ENCODE assay signal across 19 mouse cellular contexts in genomic region chr2:44696441-44696840, GRCm38 (mm10).
DNase-seq lines count a peak whose midpoint lies in the region; ATAC-seq and TF ChIP-seq lines count a peak whose summit lies in the region.
"Had no signal": no experiment of that assay in that cellular context is flagged by ENCODE, and none has a peak within 500 bp of the region (broad histone marks: within the 10 kb centered on the region; RNA-seq: fewer than 3 reads in every experiment).

No protein-coding gene starts in this region.

- no peak overlapping the region for H3K4me2 ChIP-seq in hindbrain, embryonic 13.5 days
- no peak overlapping the region for H3K4me2 ChIP-seq in hindbrain, embryonic 11.5 days (replicated peaks; ENCODE audit: low read depth, low read length)
- H3K4me2 ChIP-seq: heart, embryonic 12.5 days; midbrain, embryonic 12.5 days had no signal

- no peak overlapping the region for H3K4me3 ChIP-seq in hindbrain, embryonic 13.5 days
- no peak overlapping the region for H3K4me3 ChIP-seq in hindbrain, embryonic 11.5 days (ENCODE audit: low read depth, low read length)
- no peak overlapping the region for H3K4me3 ChIP-seq in layer of hippocampus, adult 2 months
- H3K4me3 ChIP-seq: heart, embryonic 12.5 days; midbrain, embryonic 12.5 days had no signal

- H3K27me3 ChIP-seq in hindbrain, embryonic 13.5 days = no peaks in the 10 kb centered on the region
- H3K27me3 ChIP-seq in hindbrain, embryonic 11.5 days (ENCODE audit: control insufficient read depth, insufficient read depth, low read length) = no peaks in the 10 kb centered on the region
- H3K27me3 ChIP-seq: CH12.LX; heart, embryonic 12.5 days; midbrain, embryonic 12.5 days had no signal

- no peaks in the 10 kb centered on the region for H3K36me3 ChIP-seq in hindbrain, embryonic 13.5 days
- no peaks in the 10 kb centered on the region for H3K36me3 ChIP-seq in hindbrain, embryonic 11.5 days (ENCODE audit: control insufficient read depth, insufficient read depth, low read length)
- H3K36me3 ChIP-seq: heart, embryonic 12.5 days; midbrain, embryonic 12.5 days had no signal

- 0 out of 2 replicates have a peak overlapping the region, but pooled peaks have one; percentile 35 for H3K27ac ChIP-seq in hindbrain, embryonic 13.5 days
- H3K27ac ChIP-seq in hindbrain, embryonic 11.5 days (ENCODE audit: low read depth, low read length) = no peak overlapping the region
- H3K27ac ChIP-seq in layer of hippocampus, adult 2 months = peak overlapping the region; percentile 7
- H3K27ac ChIP-seq: liver, embryonic 14.5 days; midbrain, embryonic 12.5 days had no signal

- H3K4me1 ChIP-seq in hindbrain, embryonic 13.5 days (replicated peaks) = peaks cover 6% of the 10 kb centered on the region
- no peaks in the 10 kb centered on the region for H3K4me1 ChIP-seq in hindbrain, embryonic 11.5 days (replicated peaks; ENCODE audit: control insufficient read depth, insufficient read depth, low read length)
- H3K4me1 ChIP-seq: heart, embryonic 12.5 days had no signal

- H3K9ac ChIP-seq in hindbrain, embryonic 13.5 days = no peak overlapping the region
- no peak overlapping the region for H3K9ac ChIP-seq in hindbrain, embryonic 11.5 days (ENCODE audit: low read depth, low read length)
- H3K9ac ChIP-seq: heart, embryonic 12.5 days; liver, embryonic 14.5 days; midbrain, embryonic 12.5 days had no signal

- TF ChIP-seq CTCF in layer of hippocampus, adult 2 months (conservative IDR thresholded peaks at IDR 0.05) = 0 out of 2 replicates have a peak, but pooled peaks have one; percentile 14

- ATAC-seq in hindbrain, embryonic 13.5 days (ENCODE audit: low FRiP score) = no peak
- no peak for ATAC-seq in hindbrain, embryonic 11.5 days (ENCODE audit: low FRiP score)
- ATAC-seq: activated CD4-positive, CD25-positive, alpha-beta regulatory T cell, adult 4 months had no signal

- no peaks in the 10 kb centered on the region for H3K9me3 ChIP-seq in hindbrain, embryonic 13.5 days
- H3K9me3 ChIP-seq in hindbrain, embryonic 11.5 days (ENCODE audit: control insufficient read depth, low read length) = no peaks in the 10 kb centered on the region
- H3K9me3 ChIP-seq: heart, embryonic 12.5 days; midbrain, embryonic 12.5 days had no signal

- 39% methylated on average over 3 of the region's 3 CpGs for WGBS in hindbrain, embryonic 13.5 days
- 67% methylated on average over 3 of the region's 3 CpGs for WGBS in hindbrain, embryonic 11.5 days

- no peak for DNase-seq in hindbrain, embryonic 11.5 days (ENCODE audit: low spot score)
- peak; percentile 27 to 51 for DNase-seq in right cerebral cortex, postnatal 10 days (ENCODE audit: low spot score in 2 of 2)
- DNase-seq in right cerebral cortex, adult 2 months (ENCODE audit: low spot score in 2 of 2) = no peak
- peak; percentile 42 to 54 for DNase-seq in layer of hippocampus, adult 2 months (ENCODE audit: low spot score in 2 of 2)
- peak; percentile 55 for DNase-seq in retina, postnatal 1 day
- DNase-seq in adrenal gland, postnatal 14 days = no peak
- no peak for DNase-seq in adrenal gland, adult 18-20 months (ENCODE audit: low spot score in 2 of 2)
- DNase-seq: cerebellum, adult 9-10 months; gastrocnemius, postnatal 25 days; heart, postnatal 4 days; kidney, adult 11 months; kidney, postnatal 36 days; lung, postnatal 10 days had no signal

Comparison
In these comparisons a context has a peak if more than half of its experiments do, and no peak if none do; other contexts are left out.
1. DNase-seq: peak in right cerebral cortex, postnatal 10 days (2 of 2), layer of hippocampus, adult 2 months (2 of 2) and retina, postnatal 1 day (single experiment); none in hindbrain, embryonic 11.5 days (single experiment), right cerebral cortex, adult 2 months (0 of 2), adrenal gland, postnatal 14 days (single experiment) and adrenal gland, adult 18-20 months (0 of 2).